Mouse (Mus musculus): ENCODE data around the gene Ddx39. TPM values are rescaled to one million over a fixed set of nuclear protein-coding genes. Genes with fewer than 3 reads are reported as not detected.

Gene Ddx39
- total RNA-seq, 4 experiments from 2014 or later = 17.4 to 19.4 (median 19.0) TPM

DNA sequence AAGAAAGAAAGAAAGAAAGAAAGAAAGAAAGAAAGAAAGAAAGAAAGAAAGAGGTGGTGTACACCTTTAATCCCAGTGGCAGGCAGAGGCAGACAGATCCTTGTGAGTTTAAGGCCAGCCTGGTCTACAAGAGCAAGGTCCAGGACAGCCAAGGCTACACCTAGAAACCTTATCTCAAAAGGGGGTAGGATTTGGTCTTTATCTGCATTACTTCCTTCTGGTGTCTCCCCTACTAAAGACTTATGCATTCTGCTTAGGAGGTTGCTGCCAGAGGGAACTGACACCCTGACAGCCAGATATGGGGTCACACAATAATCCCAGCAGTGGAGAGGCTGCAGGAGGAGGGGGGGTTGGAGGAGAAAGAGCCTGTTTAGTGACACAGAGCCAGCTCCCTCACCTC, 50.7 kb downstream of the Ddx39 start:
- no peak for DNase-seq (ENCODE audit: low spot score in 2 of 2)

DNA sequence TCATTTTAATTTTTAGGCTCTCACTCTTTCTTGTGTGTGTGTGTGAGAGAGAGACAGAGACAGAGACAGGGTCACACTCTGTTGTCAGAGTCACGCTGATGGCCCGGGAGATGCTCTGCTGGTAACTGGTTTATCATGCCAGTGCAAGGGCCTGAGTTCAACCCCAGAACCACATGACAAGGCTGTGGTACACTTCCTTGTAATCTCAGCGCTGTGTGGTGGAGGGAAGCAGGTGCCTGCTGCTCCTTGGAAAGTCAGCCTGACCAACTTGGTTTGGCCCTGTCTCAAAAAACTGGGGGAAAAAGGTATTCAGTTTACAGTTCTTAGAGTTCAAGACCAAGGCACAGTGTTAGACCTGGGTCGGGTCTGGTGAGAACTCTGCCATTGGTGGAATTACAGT, 52.5 kb downstream of the Ddx39 start:
- DNase-seq (ENCODE audit: low spot score in 2 of 2) = no peak

GRCm38 (mm10) chr8:83768526-83768925, 53.5 kb downstream of the Ddx39 start:
- DNase-seq (ENCODE audit: low spot score in 2 of 2) = no peak

DNA sequence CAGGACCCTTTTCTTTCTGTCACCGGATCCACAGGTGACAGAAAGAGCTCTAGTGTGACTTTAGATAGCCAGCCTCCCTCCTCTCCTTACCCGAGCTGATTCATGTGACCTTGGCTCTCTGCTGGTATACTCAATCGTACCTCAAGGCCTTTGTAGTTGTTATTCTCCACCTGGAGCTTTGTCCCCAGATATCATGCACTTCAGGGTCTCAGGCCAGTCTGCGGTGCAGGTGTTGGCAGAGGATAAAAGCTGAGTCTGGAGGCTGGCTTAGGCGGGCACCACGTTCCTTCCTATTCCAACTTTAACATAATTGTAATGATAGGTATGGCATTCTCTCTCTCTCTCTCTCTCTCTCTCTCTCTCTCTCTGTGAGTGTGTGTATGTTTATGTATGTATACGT, 54.7 kb downstream of the Ddx39 start:
- DNase-seq (ENCODE audit: low spot score in 2 of 2) = no peak

- DNase-seq (ENCODE audit: low spot score in 2 of 2) = no peak
Observed at GRCm38 (mm10) chr8:83770669-83771068, 55.7 kb downstream of the Ddx39 start.

GRCm38 (mm10) chr8:83771791-83772190, 56.8 kb downstream of the Ddx39 start:
- no peak for DNase-seq (ENCODE audit: low spot score in 2 of 2)

DNA sequence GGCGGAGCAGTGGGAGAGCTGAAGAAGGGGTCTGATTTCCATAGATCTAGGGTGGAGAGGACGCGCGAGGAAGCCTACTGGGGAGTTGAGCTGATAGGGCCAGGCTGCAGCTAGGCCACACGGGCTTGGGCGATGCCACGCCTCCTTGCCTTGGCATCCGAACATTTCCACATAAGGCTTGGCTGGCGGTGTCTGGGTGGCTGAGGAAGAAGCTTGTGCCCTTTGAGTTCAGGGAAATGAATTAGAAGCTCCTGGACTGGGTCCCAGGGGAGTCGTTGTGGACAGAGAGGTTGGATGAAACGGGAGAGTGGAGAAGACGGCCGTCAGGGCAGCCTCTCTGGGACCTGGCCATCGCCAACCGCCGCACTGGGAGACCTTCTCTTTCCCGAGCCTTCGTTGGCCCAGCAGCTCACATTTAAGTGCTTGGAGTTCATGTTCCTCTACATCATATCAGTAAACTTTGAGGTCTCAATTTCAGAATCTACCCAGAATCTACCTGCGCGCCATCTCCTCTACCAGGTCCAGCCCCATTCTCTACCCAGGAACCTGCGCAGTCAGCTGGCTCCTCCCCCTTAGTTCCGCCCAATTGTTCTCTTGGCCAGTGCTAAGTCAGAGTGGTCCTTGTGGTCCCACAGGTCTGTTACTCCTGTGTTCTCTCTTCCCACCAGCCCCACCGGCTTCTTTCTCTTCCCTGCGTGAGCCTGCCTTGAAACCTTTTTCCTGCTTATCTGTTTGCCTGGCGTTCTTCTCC, 57.9 kb downstream of the Ddx39 start:
- no peak for DNase-seq (ENCODE audit: low spot score in 2 of 2)

- no peak for DNase-seq (ENCODE audit: low spot score in 2 of 2)
Observed at GRCm38 (mm10) chr8:83773452-83773846, 58.5 kb downstream of the Ddx39 start.

DNA sequence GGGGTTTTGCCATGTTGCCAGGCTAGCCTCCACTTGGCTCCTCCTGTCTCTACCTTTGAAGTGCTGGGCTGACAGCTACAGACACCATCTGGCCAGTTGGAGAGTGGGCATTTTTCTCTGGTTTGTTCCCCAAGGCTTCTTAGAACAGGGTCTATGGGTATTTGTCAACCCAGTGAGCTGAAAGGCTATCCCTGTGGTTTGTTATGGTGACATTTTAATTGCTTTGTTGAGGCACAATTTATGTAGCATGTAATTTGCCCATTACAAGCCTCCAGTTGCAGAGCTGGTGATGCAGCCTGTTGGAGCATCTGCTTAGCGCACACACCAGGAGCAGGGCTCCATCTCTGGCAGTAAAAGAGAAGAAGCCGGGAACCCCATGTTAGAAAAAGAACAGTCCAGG, 59.2 kb downstream of the Ddx39 start:
- DNase-seq (ENCODE audit: low spot score in 2 of 2) = no peak

Small RNA genes within 50 kb of the gene (microRNA-seq; reads per million reads assigned to microRNA genes)
- 0 reads per million in 2 experiments for gene Mir1668

Other genes with a start within 250 kb of the Ddx39 start
- not detected for gene Olfr370, start 179.4 kb upstream of the Ddx39 start, total RNA-seq (2022)
- 100 to 1,000 TPM in 3 of 4 experiments, 10 to 100 TPM in 1; 97.6 to 159 (median 131) TPM for gene Ndufb7, start 148.5 kb upstream of the Ddx39 start, total RNA-seq (2022)
- gene Tecr, start 107.2 kb upstream of the Ddx39 start, total RNA-seq (2022) = 100 to 1,000 TPM; 568 to 585 (median 584) TPM
- gene Dnajb1, start 107.0 kb upstream of the Ddx39 start, total RNA-seq (2022) = 10 to 100 TPM; 30.9 to 52.4 (median 41.9) TPM
- gene Gipc1, start 62.5 kb upstream of the Ddx39 start, total RNA-seq (2022) = 10 to 100 TPM; 47.3 to 56.1 (median 52.2) TPM
- 1 to 10 TPM in 2 of 4 experiments, under 1 TPM in 2; 0.74 to 1.3 (median 1.1) TPM for gene Ptger1, start 48.5 kb upstream of the Ddx39 start, total RNA-seq (2022)
- 10 to 100 TPM; 55.0 to 58.9 (median 56.5) TPM for gene Pkn1, start 16.0 kb upstream of the Ddx39 start, total RNA-seq (2022)
- 10 to 100 TPM in 3 of 4 experiments, 1 to 10 TPM in 1; 9.9 to 13.4 (median 10.4) TPM for gene Adgre5, start 26.1 kb downstream of the Ddx39 start, total RNA-seq (2022)
- gene Adgrl1, start 184.9 kb downstream of the Ddx39 start, total RNA-seq (2022) = 100 to 1,000 TPM; 287 to 307 (median 299) TPM
- gene Gm10644, start 240.0 kb downstream of the Ddx39 start, total RNA-seq (2022) = 1 to 10 TPM in 1 of 4 experiments, under 1 TPM in 3; 0.22 to 1.1 (median 0.66) TPM
- gene Asf1b, start 240.3 kb downstream of the Ddx39 start, total RNA-seq (2022) = 1 to 10 TPM in 1 of 4 experiments, under 1 TPM in 3; 0.63 to 1.1 (median 0.75) TPM